Mouse (Mus musculus): ENCODE data around the gene Elmo1. TPM values are rescaled to one million over a fixed set of nuclear protein-coding genes. Genes with fewer than 3 reads are reported as not detected.
A peak's percentile ranks its signal among the peaks of the same experiment; 100 is the strongest.

The Elmo1 gene
- total and polyA plus RNA-seq, 3 experiments: 23.1 to 50.2 (median 32.2) TPM

- in situ Hi-C loops (cut with MboI; ENCODE audit: low pct_ligation_motif_present, low pct_unique_long_range_greater_than_20kb, low sequenced_read_pairs) (loop anchor here (10.0 kb wide), 1 partner anchor 596 kb away; the partner anchor contains the start of gene Nme8), dilution Hi-C loops (cut with MboI; ENCODE audit: extremely low pct_ligation_motif_present, extremely low pct_unique_long_range_greater_than_20kb, low sequenced_read_pairs) (no loop called here)
- Histone ChIP-seq H3K27ac (ENCODE audit: insufficient read depth, low read depth) (no peak overlapping the region), H3K4me3 (replicated peaks in 1 of 3; ENCODE audit: low read depth in 2 of 3, low read length in 2 of 3, poor library complexity in 1 of 3) (no peak overlapping the region), H3K27me3 (replicated peaks) (no peaks in the 10 kb centered on the region), H3K4me1 (ENCODE audit: control insufficient read depth in 1 of 2, insufficient read depth in 2 of 2) (no peaks in the 10 kb centered on the region), H3K79me2 (replicated peaks; ENCODE audit: control insufficient read depth, extremely low read depth, insufficient read depth, poor library complexity, severe bottlenecking) (no peaks in the 10 kb centered on the region), H3K9me3 (replicated peaks; ENCODE audit: low read length) (no peaks in the 10 kb centered on the region), H3K4me2 (ENCODE audit: insufficient read depth, low read depth, poor library complexity, severe bottlenecking) (no peak overlapping the region), H3K36me3 (replicated peaks in 1 of 2; ENCODE audit: control insufficient read depth in 1 of 2, insufficient read depth in 1 of 2, low read length in 1 of 2) (peaks cover 56 to 82% of the 10 kb centered on the region in 2 experiments), H3K9ac (ENCODE audit: insufficient read depth, low read depth) (no peak overlapping the region)
- TF ChIP-seq BHLHE40 (IDR thresholded peaks at IDR 0.05; ENCODE audit: low read depth, low read length): no peak
- TF ChIP-seq ZKSCAN1 (IDR thresholded peaks at IDR 0.05; ENCODE audit: borderline replicate concordance, low read depth, low read length): no peak
- DNase-seq (ENCODE audit: extremely low read depth): no peak
Measured at GRCm38 (mm10) chr13:20290412-20290811, 200.0 kb downstream of the Elmo1 start.

GRCm38 (mm10) chr13:20292348-20292747 is 202.0 kb downstream of the Elmo1 start:
- dilution Hi-C loops (cut with MboI; ENCODE audit: extremely low pct_ligation_motif_present, extremely low pct_unique_long_range_greater_than_20kb, low sequenced_read_pairs): no loop called here
- no peak overlapping the region for H3K4me3 ChIP-seq (replicated peaks in 1 of 3; ENCODE audit: low read depth in 2 of 3, low read length in 2 of 3, poor library complexity in 1 of 3)
- no peak for TF ChIP-seq USF2 (conservative IDR thresholded peaks at IDR 0.05; ENCODE audit: low read depth, low read length)
- TF ChIP-seq PAX5 (IDR thresholded peaks at IDR 0.05; ENCODE audit: low read length): no peak
- TF ChIP-seq RAD21 (IDR thresholded peaks at IDR 0.05; ENCODE audit: low read depth, low read length): peak; percentile 79
- TF ChIP-seq SMC3 (IDR thresholded peaks at IDR 0.05; ENCODE audit: low read depth, low read length): peak; percentile 65
- TF ChIP-seq UBTF (IDR thresholded peaks at IDR 0.05; ENCODE audit: low read depth, low read length): no peak; the same call in 1 of the 2 replicates
- TF ChIP-seq TBP (conservative IDR thresholded peaks at IDR 0.05; ENCODE audit: low read depth, low read length): no peak
- no peak for TF ChIP-seq POLR2AphosphoS2 (IDR thresholded peaks at IDR 0.05; ENCODE audit: low read depth, low read length)
- TF ChIP-seq ELF1 (IDR thresholded peaks at IDR 0.05; ENCODE audit: low read depth, low read length): no peak
- no peak for TF ChIP-seq TCF12 (IDR thresholded peaks at IDR 0.05; ENCODE audit: low read depth, low read length)
- no peak for TF ChIP-seq JUND (conservative IDR thresholded peaks at IDR 0.05; ENCODE audit: low read depth, low read length)
- TF ChIP-seq CTCF (conservative IDR thresholded peaks at IDR 0.05 in 1 of 2, IDR thresholded peaks at IDR 0.05 in 1 of 2; ENCODE audit: low read depth in 2 of 2, low read length in 2 of 2): peak; percentile 63 to 81
- peak; percentile 99 for TF ChIP-seq ZNF384 (IDR thresholded peaks at IDR 0.05; ENCODE audit: low read depth, low read length)
- TF ChIP-seq POLR2A (IDR thresholded peaks at IDR 0.05; ENCODE audit: low read depth, low read length): no peak
- no peak for TF ChIP-seq BHLHE40 (IDR thresholded peaks at IDR 0.05; ENCODE audit: low read depth, low read length)
- TF ChIP-seq NRF1 (IDR thresholded peaks at IDR 0.05; ENCODE audit: low read depth, low read length): no peak
- DNase-seq (ENCODE audit: extremely low read depth): peak; percentile 58
- in situ Hi-C loops (cut with MboI; ENCODE audit: low pct_ligation_motif_present, low pct_unique_long_range_greater_than_20kb, low sequenced_read_pairs): loop anchor here (10.0 kb wide), 1 partner anchor 598 kb away; the partner anchor contains the start of gene Nme8
- no peaks in the 10 kb centered on the region for H3K9me3 ChIP-seq (replicated peaks; ENCODE audit: low read length)
- no peak overlapping the region for H3K4me2 ChIP-seq (ENCODE audit: insufficient read depth, low read depth, poor library complexity, severe bottlenecking)
- no peak overlapping the region for H3K9ac ChIP-seq (ENCODE audit: insufficient read depth, low read depth)
- H3K27ac ChIP-seq (ENCODE audit: insufficient read depth, low read depth): no peak overlapping the region
- no peaks in the 10 kb centered on the region for H3K27me3 ChIP-seq (replicated peaks)
- peaks cover 51 to 83% of the 10 kb centered on the region in 2 experiments for H3K36me3 ChIP-seq (replicated peaks in 1 of 2; ENCODE audit: control insufficient read depth in 1 of 2, insufficient read depth in 1 of 2, low read length in 1 of 2)
- H3K4me1 ChIP-seq (ENCODE audit: control insufficient read depth in 1 of 2, insufficient read depth in 2 of 2): no peaks in the 10 kb centered on the region
- no peaks in the 10 kb centered on the region for H3K79me2 ChIP-seq (replicated peaks; ENCODE audit: control insufficient read depth, extremely low read depth, insufficient read depth, poor library complexity, severe bottlenecking)
